24 mouse cellular contexts compared by ENCODE assay signal in genomic region chr14:41124683-41125082, GRCm38 (mm10). TPM values are rescaled to one million over a fixed set of nuclear protein-coding genes. Genes with fewer than 3 reads are reported as not detected.
DNase-seq lines count a peak whose midpoint lies in the region; ATAC-seq and TF ChIP-seq lines count a peak whose summit lies in the region.
"Had no signal": no experiment of that assay in that cellular context is flagged by ENCODE, and none has a peak within 500 bp of the region (broad histone marks: within the 10 kb centered on the region; RNA-seq: fewer than 3 reads in every experiment).

No protein-coding gene starts in this region.

- TF ChIP-seq POLR2A in liver, adult 2 months (IDR thresholded peaks at IDR 0.05; ENCODE audit: extremely low read depth, insufficient read depth, low read length): no peak

- no peak overlapping the region for H3K9ac ChIP-seq in liver, adult 2 months (ENCODE audit: low read depth, low read length)
- no peak overlapping the region for H3K9ac ChIP-seq in liver, embryonic 12.5 days
- H3K9ac ChIP-seq in liver, postnatal 0 days (replicated peaks): no peak overlapping the region
- H3K9ac ChIP-seq in liver, embryonic 11.5 days (ENCODE audit: low read depth, low read length): no peak overlapping the region

- no peak for ATAC-seq in liver, embryonic 12.5 days
- peak; percentile 53 for ATAC-seq in liver, postnatal 0 days
- ATAC-seq in liver, embryonic 11.5 days (replicated peaks; ENCODE audit: low FRiP score): no peak
- ATAC-seq: activated CD4-positive, CD25-positive, alpha-beta regulatory T cell, adult 4 months; CD4-positive, CD25-positive, alpha-beta regulatory T cell, adult 4 months; Patski had no signal

- 58% methylated on average over 5 of the region's 5 CpGs for WGBS in liver, adult 2 months
- 75% methylated on average over 5 of the region's 5 CpGs for WGBS in liver, embryonic 12.5 days (ENCODE audit: insufficient replicate concordance)
- 69% methylated on average over 5 of the region's 5 CpGs for WGBS in liver, postnatal 0 days (ENCODE audit: insufficient replicate concordance)
- WGBS in liver, embryonic 11.5 days: 83% methylated on average over 5 of the region's 5 CpGs

- peak overlapping the region; percentile 9; the same call in 1 of the 2 replicates for H3K27ac ChIP-seq in liver, adult 2 months (replicated peaks; ENCODE audit: insufficient read depth, low read depth, low read length)
- H3K27ac ChIP-seq in liver, embryonic 12.5 days: no peak overlapping the region
- H3K27ac ChIP-seq in liver, postnatal 0 days (ENCODE audit: low read depth): no peak overlapping the region
- H3K27ac ChIP-seq in liver, embryonic 11.5 days (ENCODE audit: low read depth, low read length): no peak overlapping the region

- peak; percentile 53 for DNase-seq in liver, adult 2 months (ENCODE audit: extremely low read depth, low read depth, low spot score)
- DNase-seq in liver, postnatal 0 days: peak; percentile 34
- DNase-seq in liver, embryonic 11.5 days (ENCODE audit: low spot score): no peak
- DNase-seq: adrenal gland, adult 2 months; adrenal gland, adult 8-10 months; adrenal gland, postnatal 10 days; adrenal gland, postnatal 14 days; adrenal gland, postnatal 25 days; adrenal gland, postnatal 36 days; B cell, adult 2 months; cerebellum, adult 11 months; cerebellum, adult 11-12 months; cerebellum, adult 18-20 months had no signal

- no peaks in the 10 kb centered on the region for H3K9me3 ChIP-seq in liver, embryonic 12.5 days (replicated peaks)
- H3K9me3 ChIP-seq in liver, postnatal 0 days (ENCODE audit: low read length): no peaks in the 10 kb centered on the region
- H3K9me3 ChIP-seq in liver, embryonic 11.5 days (ENCODE audit: control insufficient read depth, low read length): no peaks in the 10 kb centered on the region
- H3K9me3 ChIP-seq: G1E had no signal

- no peaks in the 10 kb centered on the region; the same call in 1 of the 2 replicates for H3K4me1 ChIP-seq in liver, adult 2 months (ENCODE audit: control insufficient read depth, insufficient read depth, low read length)
- no peaks in the 10 kb centered on the region for H3K4me1 ChIP-seq in liver, embryonic 12.5 days
- no peaks in the 10 kb centered on the region for H3K4me1 ChIP-seq in liver, postnatal 0 days (ENCODE audit: insufficient read depth)
- H3K4me1 ChIP-seq in liver, embryonic 11.5 days (replicated peaks; ENCODE audit: control insufficient read depth, insufficient read depth, low read length): no peaks in the 10 kb centered on the region

- no peaks in the 10 kb centered on the region for H3K27me3 ChIP-seq in liver, adult 2 months (ENCODE audit: control insufficient read depth, insufficient read depth, low read length)
- no peaks in the 10 kb centered on the region for H3K27me3 ChIP-seq in liver, embryonic 12.5 days (replicated peaks)
- H3K27me3 ChIP-seq in liver, postnatal 0 days (ENCODE audit: insufficient read depth, low read length): no peaks in the 10 kb centered on the region
- H3K27me3 ChIP-seq in liver, embryonic 11.5 days (replicated peaks; ENCODE audit: control insufficient read depth, insufficient read depth, low read length): no peaks in the 10 kb centered on the region
- H3K27me3 ChIP-seq: CH12.LX had no signal

- H3K36me3 ChIP-seq in liver, adult 2 months (ENCODE audit: control insufficient read depth, insufficient read depth, low read length): peaks cover 40% of the 10 kb centered on the region
- no peaks in the 10 kb centered on the region for H3K36me3 ChIP-seq in liver, embryonic 12.5 days
- peaks cover 18% of the 10 kb centered on the region; the same call in 1 of the 2 replicates for H3K36me3 ChIP-seq in liver, postnatal 0 days (replicated peaks; ENCODE audit: insufficient read depth, low read length)
- H3K36me3 ChIP-seq in liver, embryonic 11.5 days (ENCODE audit: control insufficient read depth, insufficient read depth, low read length): no peaks in the 10 kb centered on the region
- H3K36me3 ChIP-seq: G1E had no signal

- no peak for TF ChIP-seq CTCF in liver, adult 2 months (IDR thresholded peaks at IDR 0.05; ENCODE audit: low read depth, low read length)
- TF ChIP-seq CTCF in liver, postnatal 0 days (IDR thresholded peaks at IDR 0.05; ENCODE audit: low read depth): no peak

- TF ChIP-seq EP300 in liver, postnatal 0 days (IDR thresholded peaks at IDR 0.05; ENCODE audit: low read depth): no peak

- H3K4me3 ChIP-seq in liver, adult 2 months (ENCODE audit: insufficient read depth, low read depth, low read length): no peak overlapping the region
- H3K4me3 ChIP-seq in liver, embryonic 12.5 days: no peak overlapping the region
- no peak overlapping the region for H3K4me3 ChIP-seq in liver, postnatal 0 days (ENCODE audit: low read depth, low read length)
- H3K4me3 ChIP-seq in liver, embryonic 11.5 days (ENCODE audit: low read depth, low read length): no peak overlapping the region

- H3K79me2 ChIP-seq in liver, adult 2 months (ENCODE audit: control insufficient read depth, insufficient read depth, low read length): no peaks in the 10 kb centered on the region

- no peak overlapping the region for H3K4me2 ChIP-seq in liver, embryonic 12.5 days
- no peak overlapping the region for H3K4me2 ChIP-seq in liver, postnatal 0 days (ENCODE audit: low read depth, low read length)
- H3K4me2 ChIP-seq in liver, embryonic 11.5 days: no peak overlapping the region

RNA-seq across cellular contexts. Expression of gene Sftpa1, which starts 6.9 kb away (rescaled TPM):
- total RNA-seq in liver, adult 2 months (2014; rRNA removed): 0.40 and 0.46 TPM in 2 replicates
- 0.17 and 0.48 TPM in 2 replicates for polyA plus RNA-seq in liver, adult 2 months (2012; rRNA removed)
- not detected in 2 replicates for polyA plus RNA-seq in liver, embryonic 12.5 days (2016; fragmentation: Nextera tagmentation; extraction: Ambion mirVana)
- polyA plus RNA-seq in liver, postnatal 0 days (2015; fragmentation: Nextera tagmentation; extraction: Ambion mirVana): 0.33 and 1.3 TPM in 2 replicates
- polyA plus RNA-seq in liver, embryonic 11.5 days (2014; fragmentation: Nextera tagmentation; extraction: Ambion mirVana): not detected in 2 replicates
- total RNA-seq: CH12.LX, ES-E14, MEL had no signal
- polyA plus RNA-seq: activated CD4-positive, CD25-positive, alpha-beta regulatory T cell, adult 4 months; adrenal gland, adult 2 months; brain, embryonic 14.5 days; C2C12; CD4-positive, CD25-positive, alpha-beta regulatory T cell, adult 4 months; G1E; Patski had no signal

RNA-seq across cellular contexts. Expression of gene Mat1a, which starts 19.8 kb away (rescaled TPM):
- 2,681 and 2,768 TPM in 2 replicates for total RNA-seq in liver, adult 2 months (2014; rRNA removed)
- 1,412 and 1,958 TPM in 2 replicates for polyA plus RNA-seq in liver, adult 2 months (2012; rRNA removed)
- 0.54 and 0.55 TPM in 2 replicates for polyA plus RNA-seq in liver, embryonic 12.5 days (2016; fragmentation: Nextera tagmentation; extraction: Ambion mirVana)
- 1,129 and 1,137 TPM in 2 replicates for polyA plus RNA-seq in liver, postnatal 0 days (2015; fragmentation: Nextera tagmentation; extraction: Ambion mirVana)
- 0.05 and 0.19 TPM in 2 replicates for polyA plus RNA-seq in liver, embryonic 11.5 days (2014; fragmentation: Nextera tagmentation; extraction: Ambion mirVana)
- total RNA-seq: adrenal gland, postnatal 25 days; CH12.LX; MEL had no signal
- polyA plus RNA-seq: activated CD4-positive, CD25-positive, alpha-beta regulatory T cell, adult 4 months; C2C12; CD4-positive, CD25-positive, alpha-beta regulatory T cell, adult 4 months; G1E; Patski had no signal

RNA-seq across cellular contexts. Expression of gene Mbl1, which starts 26.6 kb away (rescaled TPM):
- total RNA-seq in liver, adult 2 months (2014; rRNA removed): 199 and 293 TPM in 2 replicates
- 92.4 and 106 TPM in 2 replicates for polyA plus RNA-seq in liver, adult 2 months (2012; rRNA removed)
- polyA plus RNA-seq in liver, embryonic 12.5 days (2016; fragmentation: Nextera tagmentation; extraction: Ambion mirVana): 9.2 and 9.9 TPM in 2 replicates
- 66.5 and 67.0 TPM in 2 replicates for polyA plus RNA-seq in liver, postnatal 0 days (2015; fragmentation: Nextera tagmentation; extraction: Ambion mirVana)
- polyA plus RNA-seq in liver, embryonic 11.5 days (2014; fragmentation: Nextera tagmentation; extraction: Ambion mirVana): 6.7 and 8.0 TPM in 2 replicates
- total RNA-seq: adrenal gland, adult 18-20 months; adrenal gland, adult 8-10 months; adrenal gland, postnatal 25 days; CH12.LX; ES-E14; MEL had no signal
- polyA plus RNA-seq: activated CD4-positive, CD25-positive, alpha-beta regulatory T cell, adult 4 months; adrenal gland, adult 2 months; brain, embryonic 14.5 days; C2C12; CD4-positive, CD25-positive, alpha-beta regulatory T cell, adult 4 months; G1E; Patski had no signal

RNA-seq across cellular contexts. Expression of gene Dydc1, which starts 52.0 kb away (rescaled TPM):
- not detected in 2 replicates for total RNA-seq in liver, adult 2 months (2014; rRNA removed)
- not detected in 2 replicates for polyA plus RNA-seq in liver, adult 2 months (2012; rRNA removed)
- not detected in 2 replicates for polyA plus RNA-seq in liver, embryonic 12.5 days (2016; fragmentation: Nextera tagmentation; extraction: Ambion mirVana)
- polyA plus RNA-seq in liver, postnatal 0 days (2015; fragmentation: Nextera tagmentation; extraction: Ambion mirVana): not detected in 2 replicates
- polyA plus RNA-seq in liver, embryonic 11.5 days (2014; fragmentation: Nextera tagmentation; extraction: Ambion mirVana): not detected in 2 replicates
- total RNA-seq: adrenal gland, adult 18-20 months; adrenal gland, adult 2 months; adrenal gland, postnatal 10 days; adrenal gland, postnatal 14 days; adrenal gland, postnatal 25 days; CH12.LX; ES-E14; G1E; MEL had no signal
- polyA plus RNA-seq: activated CD4-positive, CD25-positive, alpha-beta regulatory T cell, adult 4 months; adrenal gland, adult 2 months; C2C12; CD4-positive, CD25-positive, alpha-beta regulatory T cell, adult 4 months; G1E; Patski had no signal

RNA-seq across cellular contexts. Expression of gene Dydc2, which starts 55.7 kb away (rescaled TPM):
- not detected in 2 replicates for total RNA-seq in liver, adult 2 months (2014; rRNA removed)
- not detected in 2 replicates for polyA plus RNA-seq in liver, adult 2 months (2012; rRNA removed)
- not detected in 2 replicates for polyA plus RNA-seq in liver, embryonic 12.5 days (2016; fragmentation: Nextera tagmentation; extraction: Ambion mirVana)
- polyA plus RNA-seq in liver, postnatal 0 days (2015; fragmentation: Nextera tagmentation; extraction: Ambion mirVana): not detected in 2 replicates
- polyA plus RNA-seq in liver, embryonic 11.5 days (2014; fragmentation: Nextera tagmentation; extraction: Ambion mirVana): not detected in 2 replicates
- total RNA-seq: adrenal gland, postnatal 10 days; CH12.LX; ES-E14; G1E; MEL had no signal
- polyA plus RNA-seq: activated CD4-positive, CD25-positive, alpha-beta regulatory T cell, adult 4 months; adrenal gland, adult 2 months; CD4-positive, CD25-positive, alpha-beta regulatory T cell, adult 4 months; G1E had no signal

Comparison
In these comparisons a context has a peak if more than half of its experiments do, and no peak if none do; other contexts are left out.
1. RNA of gene Mat1a, which starts 19.8 kb away (polyA plus RNA-seq): 1,412 to 1,958 TPM in liver, adult 2 months and 1,129 to 1,137 TPM in liver, postnatal 0 days; 0.54 to 0.55 TPM in liver, embryonic 12.5 days and 0.05 to 0.19 TPM in liver, embryonic 11.5 days; every median in the first group is over 100 times any median in the second.